Mouse (Mus musculus) testis, adult 2 months (tissue): ENCODE measurements at regions not wholly inside any gene's neighbourhood (a gene's known extent, or its start where the extent isn't known, plus 50 kb on each side); places are given as distances from the start of the nearest gene placed in this dataset.

Experiments
- CTCF ChIP-seq: fragments of 200-500 bp; IDR thresholded peaks from 2 replicates; pipeline ENCODE4 v1.5.1; 2012; ENCODE audit warnings: low read depth, mild to moderate bottlenecking, inconsistent platforms, low read length, moderate library complexity; ENCODE audit not compliant: control insufficient read depth, insufficient read depth, insufficient replicate concordance
- POLR2A ChIP-seq: fragments of 200-500 bp; IDR thresholded peaks from 2 replicates; pipeline ENCODE4 v1.6.1; 2012; ENCODE audit warnings: low read depth, mild to moderate bottlenecking, inconsistent platforms, low read length, moderate library complexity; ENCODE audit not compliant: control insufficient read depth

DNA sequence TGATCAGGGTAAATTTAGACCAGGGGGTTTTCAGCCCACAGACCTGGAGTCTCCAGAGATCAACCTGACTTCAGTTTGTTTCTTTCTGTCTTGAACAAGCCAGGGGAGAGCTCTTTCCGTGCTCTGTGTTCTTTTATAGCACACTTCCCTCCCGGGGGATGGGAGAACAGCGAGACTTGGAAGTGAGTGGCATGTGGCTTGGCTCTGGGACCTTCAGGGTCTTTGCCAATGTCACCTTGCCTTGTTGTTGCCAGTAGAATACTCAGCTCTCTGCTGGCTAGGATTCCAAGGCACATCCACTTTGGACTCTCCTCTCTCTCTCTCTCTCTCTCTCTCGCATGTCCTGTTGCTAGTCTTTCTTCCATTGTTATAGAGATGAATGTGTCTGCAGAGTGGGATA is 90.4 kb upstream of the Klf4 start:
- TF ChIP-seq CTCF (no peak), POLR2A (no peak)
